Mouse (Mus musculus): ENCODE results near the gene Ehbp1.

GRCm38 (mm10) chr11:22255418-22255817 lies 86.7 kb downstream of the Ehbp1 start:
- no peak for TF ChIP-seq ZNF384 (IDR thresholded peaks at IDR 0.05; ENCODE audit: low read depth, low read length)
- no peak for TF ChIP-seq ZMIZ1 (IDR thresholded peaks at IDR 0.05; ENCODE audit: low read depth, low read length)
- TF ChIP-seq CTCF (conservative IDR thresholded peaks at IDR 0.05 in 1 of 2, IDR thresholded peaks at IDR 0.05 in 1 of 2; ENCODE audit: low read depth in 2 of 2, low read length in 2 of 2) = no peak
- 0 out of 2 replicates have a peak, but pooled peaks have one; percentile 17 for TF ChIP-seq MEF2A (IDR thresholded peaks at IDR 0.05; ENCODE audit: borderline replicate concordance, low read depth, low read length)
- TF ChIP-seq EP300 (IDR thresholded peaks at IDR 0.05; ENCODE audit: low read length) = no peak
- no peak for TF ChIP-seq POLR2A (IDR thresholded peaks at IDR 0.05; ENCODE audit: low read depth, low read length)
- no peak for TF ChIP-seq SIN3A (IDR thresholded peaks at IDR 0.05; ENCODE audit: low read length)

All from CH12.LX (cell line).